Mouse (Mus musculus): ENCODE results near the gene Abcc4. TPM values are rescaled to one million over a fixed set of nuclear protein-coding genes. Genes with fewer than 3 reads are reported as not detected.

Abcc4 gene
- total and polyA plus RNA-seq, 3 experiments, result 10.4 to 28.7 (median 26.5) TPM

DNA sequence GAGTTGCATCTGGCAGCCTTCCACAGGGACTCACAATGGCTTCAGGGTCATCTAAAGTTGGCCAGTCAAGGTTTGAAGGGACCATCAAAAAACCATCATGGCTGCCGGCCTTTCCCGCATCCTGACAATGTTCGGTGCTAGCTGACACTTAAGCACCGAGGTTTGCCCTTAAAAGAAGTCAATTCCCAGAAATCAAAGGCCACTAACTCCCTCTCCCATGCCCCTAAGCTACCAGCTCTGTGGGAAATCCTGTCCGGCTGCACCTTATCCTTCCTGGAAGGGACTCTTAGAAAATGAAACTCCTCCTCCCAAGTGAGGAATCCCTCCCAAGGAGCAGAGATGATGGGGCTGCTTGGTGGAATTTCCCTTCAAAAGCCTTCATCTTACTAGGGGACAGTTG lies 14.6 kb downstream of the Abcc4 start (continued):
- TF ChIP-seq ELF1 (IDR thresholded peaks at IDR 0.05; ENCODE audit: low read depth, low read length) (no peak; the same call in 1 of the 2 replicates), POLR2A (IDR thresholded peaks at IDR 0.05; ENCODE audit: low read depth, low read length) (no peak)

DNA sequence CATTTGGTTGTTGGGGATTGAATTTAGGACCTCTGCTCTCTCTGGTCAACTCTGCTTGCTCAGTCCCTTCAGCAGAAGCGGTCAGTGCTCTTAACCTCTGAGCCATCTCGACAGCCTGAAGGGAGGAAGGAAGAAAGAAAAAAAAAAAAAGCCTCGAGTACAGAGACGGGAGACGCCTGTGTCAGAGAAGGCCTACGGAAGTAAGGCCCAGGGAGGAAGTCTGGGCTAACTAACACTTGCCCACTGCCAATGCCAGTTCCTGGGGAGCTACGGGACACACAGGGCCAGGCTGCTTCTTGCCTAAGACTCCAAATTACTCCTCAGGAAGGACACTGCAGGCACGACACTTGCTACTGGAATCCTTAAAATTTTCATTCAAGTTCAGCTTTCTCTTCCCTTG lies 15.1 kb downstream of the Abcc4 start:
- Histone ChIP-seq H3K9me3 (replicated peaks; ENCODE audit: low read length) (peaks cover 7% of the 10 kb centered on the region), H3K4me2 (ENCODE audit: insufficient read depth, low read depth, poor library complexity, severe bottlenecking) (peak overlapping the region; percentile 65), H3K79me2 (replicated peaks; ENCODE audit: control insufficient read depth, extremely low read depth, insufficient read depth, poor library complexity, severe bottlenecking) (peaks cover 11% of the 10 kb centered on the region; the same call in 1 of the 2 replicates), H3K27ac (ENCODE audit: insufficient read depth, low read depth) (peak overlapping the region; percentile 100), H3K4me3 (replicated peaks in 1 of 3; ENCODE audit: low read depth in 2 of 3, low read length in 2 of 3, poor library complexity in 1 of 3) (peak overlapping the region in 1 of 3 experiments; percentile 32), H3K27me3 (replicated peaks) (no peaks in the 10 kb centered on the region), H3K36me3 (replicated peaks in 1 of 2; ENCODE audit: control insufficient read depth in 1 of 2, insufficient read depth in 1 of 2, low read length in 1 of 2) (peaks cover 27 to 45% of the 10 kb centered on the region in 2 experiments), H3K9ac (ENCODE audit: insufficient read depth, low read depth) (peak overlapping the region; percentile 57), H3K4me1 (ENCODE audit: control insufficient read depth in 1 of 2, insufficient read depth in 2 of 2) (peaks cover 48 to 91% of the 10 kb centered on the region in 2 experiments)
- DNase-seq (ENCODE audit: extremely low read depth), result no peak
- TF ChIP-seq PAX5 (IDR thresholded peaks at IDR 0.05; ENCODE audit: low read length) (no peak), MAX (IDR thresholded peaks at IDR 0.05; ENCODE audit: low read length) (no peak), GABPA (IDR thresholded peaks at IDR 0.05; ENCODE audit: insufficient replicate concordance, low read depth, low read length) (no peak), TBP (conservative IDR thresholded peaks at IDR 0.05; ENCODE audit: low read depth, low read length) (0 out of 2 replicates have a peak, but pooled peaks have one; percentile 31), ELF1 (IDR thresholded peaks at IDR 0.05; ENCODE audit: low read depth, low read length) (peak; percentile 64; the same call in 1 of the 2 replicates), ZNF384 (IDR thresholded peaks at IDR 0.05; ENCODE audit: low read depth, low read length) (peak; percentile 84), SMC3 (IDR thresholded peaks at IDR 0.05; ENCODE audit: low read depth, low read length) (no peak), NRF1 (IDR thresholded peaks at IDR 0.05; ENCODE audit: low read depth, low read length) (no peak), E2F4 (IDR thresholded peaks at IDR 0.05; ENCODE audit: insufficient replicate concordance, low read depth, low read length) (no peak), SIN3A (IDR thresholded peaks at IDR 0.05; ENCODE audit: low read length) (peak; percentile 35; the same call in 1 of the 2 replicates), USF2 (conservative IDR thresholded peaks at IDR 0.05; ENCODE audit: low read depth, low read length) (no peak), ZMIZ1 (IDR thresholded peaks at IDR 0.05; ENCODE audit: low read depth, low read length) (no peak), MYC (IDR thresholded peaks at IDR 0.05; ENCODE audit: low read depth, low read length) (0 out of 2 replicates have a peak, but pooled peaks have one; percentile 43), UBTF (IDR thresholded peaks at IDR 0.05; ENCODE audit: low read depth, low read length) (no peak)
- dilution Hi-C loops (cut with MboI; ENCODE audit: extremely low pct_ligation_motif_present, extremely low pct_unique_long_range_greater_than_20kb, low sequenced_read_pairs) (no loop called here), in situ Hi-C loops (cut with MboI; ENCODE audit: low pct_ligation_motif_present, low pct_unique_long_range_greater_than_20kb, low sequenced_read_pairs) (loop anchor here (25.0 kb wide), 1 partner anchor 1596 kb away; the partner anchor contains the start of gene Mbnl2)

DNA sequence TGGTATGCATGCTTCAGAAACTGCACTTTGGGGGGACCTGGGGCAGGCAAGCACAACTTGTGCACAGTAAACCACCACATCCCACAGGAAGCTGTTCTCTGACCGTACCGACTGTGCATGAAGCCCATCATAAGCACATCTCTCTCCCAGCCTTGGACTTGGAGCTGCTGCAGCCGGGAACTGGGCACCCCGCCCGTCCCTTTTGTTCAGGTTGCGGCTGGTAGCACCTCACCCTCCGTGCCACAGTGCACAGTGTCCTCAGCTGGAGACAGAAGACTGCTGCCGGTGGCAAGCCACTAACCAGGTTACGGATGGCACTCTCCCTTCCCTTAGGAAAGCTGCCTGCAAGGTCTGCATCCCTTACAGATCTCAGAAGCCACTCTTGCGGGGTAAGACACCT lies 15.7 kb downstream of the Abcc4 start:
- TF ChIP-seq PAX5 (IDR thresholded peaks at IDR 0.05; ENCODE audit: low read length) (no peak), MAZ (IDR thresholded peaks at IDR 0.05; ENCODE audit: low read depth, low read length) (no peak), USF1 (IDR thresholded peaks at IDR 0.05; ENCODE audit: low read depth, low read length) (no peak), TCF12 (IDR thresholded peaks at IDR 0.05; ENCODE audit: low read depth, low read length) (no peak), RCOR1 (conservative IDR thresholded peaks at IDR 0.05; ENCODE audit: low read depth, low read length) (no peak), TBP (conservative IDR thresholded peaks at IDR 0.05; ENCODE audit: low read depth, low read length) (no peak), ZNF384 (IDR thresholded peaks at IDR 0.05; ENCODE audit: low read depth, low read length) (no peak), CHD2 (IDR thresholded peaks at IDR 0.05; ENCODE audit: low read length) (no peak), ZC3H11A (IDR thresholded peaks at IDR 0.05; ENCODE audit: low read depth, low read length) (no peak), MEF2A (IDR thresholded peaks at IDR 0.05; ENCODE audit: borderline replicate concordance, low read depth, low read length) (no peak), MYC (IDR thresholded peaks at IDR 0.05; ENCODE audit: low read depth, low read length) (no peak), E2F4 (IDR thresholded peaks at IDR 0.05; ENCODE audit: insufficient replicate concordance, low read depth, low read length) (no peak), USF2 (conservative IDR thresholded peaks at IDR 0.05; ENCODE audit: low read depth, low read length) (no peak), MAX (IDR thresholded peaks at IDR 0.05; ENCODE audit: low read length) (no peak), EP300 (IDR thresholded peaks at IDR 0.05; ENCODE audit: low read length) (no peak)
- H3K27ac ChIP-seq (ENCODE audit: insufficient read depth, low read depth), result peak overlapping the region; percentile 100; the same call in 1 of the 2 replicates
- in situ Hi-C loops (cut with MboI; ENCODE audit: low pct_ligation_motif_present, low pct_unique_long_range_greater_than_20kb, low sequenced_read_pairs) (loop anchor here (25.0 kb wide), 1 partner anchor 1597 kb away; the partner anchor contains the start of gene Mbnl2), dilution Hi-C loops (cut with MboI; ENCODE audit: extremely low pct_ligation_motif_present, extremely low pct_unique_long_range_greater_than_20kb, low sequenced_read_pairs) (no loop called here)
- H3K4me1 ChIP-seq (ENCODE audit: control insufficient read depth in 1 of 2, insufficient read depth in 2 of 2), result peaks cover 51 to 91% of the 10 kb centered on the region in 2 experiments
- H3K4me2 ChIP-seq (ENCODE audit: insufficient read depth, low read depth, poor library complexity, severe bottlenecking), result no peak overlapping the region
- H3K4me3 ChIP-seq (replicated peaks in 1 of 3; ENCODE audit: low read depth in 2 of 3, low read length in 2 of 3, poor library complexity in 1 of 3), result no peak overlapping the region
- DNase-seq (ENCODE audit: extremely low read depth), result no peak
- H3K27me3 ChIP-seq (replicated peaks), result no peaks in the 10 kb centered on the region
- peaks cover 22 to 39% of the 10 kb centered on the region in 2 experiments for H3K36me3 ChIP-seq (replicated peaks in 1 of 2; ENCODE audit: control insufficient read depth in 1 of 2, insufficient read depth in 1 of 2, low read length in 1 of 2)
- H3K79me2 ChIP-seq (replicated peaks; ENCODE audit: control insufficient read depth, extremely low read depth, insufficient read depth, poor library complexity, severe bottlenecking), result peaks cover 11% of the 10 kb centered on the region; the same call in 1 of the 2 replicates
- no peak overlapping the region for H3K9ac ChIP-seq (ENCODE audit: insufficient read depth, low read depth)
- H3K9me3 ChIP-seq (replicated peaks; ENCODE audit: low read length), result peaks cover 4% of the 10 kb centered on the region
